Mouse (Mus musculus): ENCODE measurements around the gene Myh7b.

The Myh7b gene

DNA sequence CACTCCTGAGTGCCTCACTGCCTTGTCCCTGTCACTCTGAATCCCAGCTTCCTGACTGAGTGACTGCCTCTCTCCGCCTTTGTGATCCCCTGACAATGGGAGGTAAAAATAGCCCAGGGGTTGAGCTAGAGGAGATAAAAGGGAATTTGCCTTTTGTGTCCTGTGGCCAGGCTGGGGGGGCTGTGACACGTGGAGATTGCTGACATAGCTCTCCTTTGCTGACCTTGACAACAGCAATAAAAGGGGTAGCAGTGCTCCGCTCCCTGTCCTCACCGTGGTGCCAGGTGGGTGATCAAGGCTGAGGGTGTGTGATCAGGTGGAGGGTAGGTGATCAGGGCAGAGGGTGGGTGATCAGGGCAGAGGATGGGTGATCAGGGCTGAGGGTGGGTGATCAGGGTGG is at the start of gene Myh7b:
TSS of gene Myh7b (plus strand) at position 235 of the 400 bp plus-strand sequence.
- no peak for DNase-seq (ENCODE audit: low read depth, low spot score)

DNA sequence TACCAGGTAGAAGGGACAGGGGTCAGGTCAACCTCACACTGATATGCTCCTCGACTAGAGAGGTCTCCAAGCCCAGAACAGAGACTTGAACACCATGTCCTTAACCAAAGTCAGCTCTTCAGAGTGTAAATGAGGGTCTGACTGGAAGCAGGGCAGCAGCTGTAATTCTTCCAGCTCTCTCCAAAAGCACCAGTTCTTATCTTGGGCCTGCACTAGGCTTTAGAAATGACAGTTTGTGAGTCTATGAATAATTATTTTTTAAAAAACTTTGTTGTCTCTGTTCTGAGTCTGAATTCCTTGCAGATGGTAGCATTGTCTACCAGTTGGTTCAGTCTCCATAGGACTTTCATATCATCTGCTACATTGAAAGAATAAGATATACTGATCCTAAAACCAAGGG is 48.8 kb upstream of the Myh7b start:
- DNase-seq (ENCODE audit: low read depth, low spot score): no peak

DNA sequence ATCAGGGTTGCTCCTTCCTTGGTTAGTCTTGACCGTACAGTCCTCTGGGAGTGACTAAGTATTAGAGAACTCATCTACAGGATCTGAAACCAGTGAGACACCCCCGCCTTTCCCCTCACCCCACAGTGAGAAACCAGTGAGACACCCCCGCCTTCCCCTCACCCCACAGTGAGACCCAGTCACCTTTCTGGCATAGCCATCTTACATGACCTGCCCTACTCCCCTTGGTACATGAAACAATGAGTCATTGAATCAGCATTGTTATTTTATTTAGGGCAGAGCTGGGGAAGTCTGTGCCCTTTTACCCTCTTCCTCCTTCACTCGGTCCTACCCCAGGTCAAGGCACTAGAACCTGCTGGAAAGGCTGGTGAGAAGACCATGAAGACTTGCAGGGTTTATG is 48.1 kb upstream of the Myh7b start:
- no peak for DNase-seq (ENCODE audit: low read depth, low spot score)

DNA sequence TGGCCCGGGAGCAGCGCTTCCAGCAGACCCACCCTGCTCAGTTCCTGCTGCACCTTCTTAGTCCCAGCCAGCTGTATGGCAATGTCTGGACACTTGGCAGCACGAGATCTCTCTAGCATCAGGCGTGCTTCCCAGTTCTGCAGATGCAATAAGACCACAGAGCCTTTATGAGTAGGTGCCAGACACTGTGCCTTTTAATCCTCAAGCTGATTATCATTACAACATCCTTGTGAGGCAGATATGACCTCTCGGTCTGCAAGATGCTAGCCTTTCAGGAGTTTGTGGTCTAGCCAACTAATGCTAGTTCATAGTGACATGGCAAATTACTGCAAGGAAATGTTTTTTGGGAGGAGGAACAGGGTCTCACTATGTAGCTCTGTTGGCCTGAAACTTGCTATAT is 43.3 kb upstream of the Myh7b start:
- no peak for DNase-seq (ENCODE audit: low read depth, low spot score)

DNA sequence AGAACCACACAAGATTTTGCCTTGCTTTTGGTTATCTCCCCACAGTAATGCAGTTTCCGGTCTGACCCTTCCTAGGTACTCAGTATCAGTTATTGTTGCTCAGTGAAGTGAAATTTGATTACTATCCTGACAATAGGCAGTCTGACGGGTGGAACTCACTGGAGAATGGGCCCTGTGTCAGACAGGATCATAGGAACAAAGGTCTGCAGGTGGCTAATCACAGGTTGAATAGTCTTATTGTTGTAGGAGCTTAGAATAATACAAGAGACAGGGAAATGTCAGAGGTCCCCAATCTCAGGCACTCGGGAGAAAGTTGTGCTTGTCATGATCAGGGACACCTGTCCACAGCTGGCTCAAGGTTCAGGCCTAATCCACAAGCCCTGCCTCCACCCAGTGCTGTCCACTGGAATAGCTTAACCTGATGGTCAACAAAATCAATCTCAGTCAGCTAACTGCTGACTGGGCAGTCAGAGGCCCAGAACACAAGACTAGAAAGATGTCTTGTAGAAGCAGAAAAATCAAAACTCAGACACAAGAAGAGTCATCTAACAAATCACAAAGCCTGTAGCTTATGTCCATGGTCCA is 41.7 kb upstream of the Myh7b start:
- DNase-seq (ENCODE audit: low read depth, low spot score): no peak

DNA sequence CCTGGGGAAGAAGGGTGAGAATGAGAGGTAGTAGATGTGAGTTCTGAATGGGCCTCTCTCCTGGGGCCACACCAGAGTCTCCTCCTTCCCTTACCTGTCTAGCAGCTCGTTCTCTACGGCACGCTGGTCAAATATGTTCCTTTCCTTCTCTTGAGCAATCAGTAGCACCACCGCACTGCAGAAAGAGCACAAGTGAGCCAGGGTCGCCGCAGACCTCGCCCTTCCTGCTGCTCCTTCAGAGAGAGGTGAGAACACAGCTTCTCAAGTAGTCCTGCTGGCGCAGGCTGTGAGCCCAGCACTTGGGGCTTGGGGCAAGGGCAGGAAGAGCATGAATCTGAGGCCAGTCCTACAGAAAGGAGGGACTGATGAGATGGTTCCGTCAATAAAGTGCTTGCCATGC is 38.0 kb upstream of the Myh7b start:
- no peak for DNase-seq (ENCODE audit: low read depth, low spot score)

DNA sequence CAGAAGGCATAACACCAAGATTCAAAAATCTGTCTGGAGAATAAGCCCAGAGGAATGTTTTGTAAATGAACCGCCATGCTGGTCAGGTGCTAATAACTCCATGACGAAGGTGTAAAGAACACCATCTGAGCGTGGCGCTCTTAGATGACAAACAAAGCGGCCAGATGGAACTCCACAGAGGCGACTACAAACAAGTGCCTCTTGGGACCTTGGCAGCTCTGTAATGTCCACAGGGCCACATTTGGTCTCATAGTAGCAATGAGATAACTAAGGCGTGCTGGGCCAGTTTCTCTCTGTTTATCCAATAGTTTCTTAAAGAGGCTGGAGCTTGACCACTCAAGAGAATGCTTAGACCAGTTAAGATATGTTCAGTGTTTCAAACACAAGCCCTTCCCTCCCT is 37.0 kb upstream of the Myh7b start:
- no peak for DNase-seq (ENCODE audit: low read depth, low spot score)

DNA sequence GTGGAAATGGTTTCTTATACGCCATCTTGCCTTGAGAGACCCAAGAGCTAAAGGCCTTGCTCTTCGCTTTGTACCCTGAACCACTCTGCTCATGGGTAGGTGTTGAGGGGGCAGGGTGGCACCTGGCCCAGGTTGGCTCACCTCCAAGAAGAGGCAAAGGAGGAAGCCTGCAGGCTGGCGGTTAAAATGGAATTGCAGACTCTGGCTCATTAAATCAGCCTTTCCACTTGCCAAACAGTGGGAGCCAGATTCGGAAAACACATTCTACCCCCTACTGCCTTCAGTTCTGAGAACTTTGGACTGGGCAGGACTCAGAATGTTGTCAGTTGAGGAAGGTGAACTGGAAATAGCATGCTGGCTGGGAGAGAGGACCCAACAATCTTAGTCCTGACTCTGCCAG is 36.3 kb upstream of the Myh7b start:
- peak; percentile 59 for DNase-seq (ENCODE audit: low read depth, low spot score)

DNA sequence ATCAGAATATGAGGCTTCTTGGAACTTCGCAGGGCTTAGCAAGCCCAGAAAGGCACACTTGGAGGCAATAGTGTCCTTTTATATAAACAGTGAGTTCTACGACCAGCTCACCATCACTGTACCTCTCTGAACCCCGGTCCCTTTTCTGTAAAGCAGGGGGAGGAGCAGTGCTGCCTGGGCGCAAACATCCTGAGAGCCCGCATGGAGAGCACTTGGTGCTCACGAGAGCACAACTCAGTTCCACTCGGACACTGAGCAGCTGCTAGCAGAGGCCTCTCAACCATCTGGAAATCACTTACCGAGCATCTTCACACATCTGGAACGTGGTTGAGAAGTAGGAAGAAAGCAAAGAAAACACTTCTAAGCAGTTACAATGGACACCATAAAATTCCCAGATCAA is 34.4 kb upstream of the Myh7b start:
- DNase-seq (ENCODE audit: low read depth, low spot score): no peak

DNA sequence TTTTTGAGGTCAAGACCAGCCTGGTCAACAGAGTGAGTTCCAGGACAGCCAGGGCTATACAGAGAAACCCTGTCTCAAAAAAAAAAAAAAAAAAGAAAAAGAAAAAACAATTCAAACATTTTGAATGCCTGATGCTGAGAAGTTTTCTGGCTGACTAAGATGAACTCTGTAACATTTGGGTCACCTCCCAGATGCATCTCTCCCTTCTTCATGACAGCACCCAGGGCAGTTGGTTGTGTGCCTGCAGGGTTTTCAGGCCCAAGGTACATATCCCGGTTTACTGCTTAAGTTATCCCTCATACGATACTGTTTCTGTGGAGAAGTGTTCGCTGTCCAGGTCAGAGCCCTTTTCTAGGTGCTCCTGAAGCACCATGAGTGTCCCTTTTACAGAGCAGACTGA is 30.7 kb upstream of the Myh7b start:
- DNase-seq (ENCODE audit: low read depth, low spot score): no peak

DNA sequence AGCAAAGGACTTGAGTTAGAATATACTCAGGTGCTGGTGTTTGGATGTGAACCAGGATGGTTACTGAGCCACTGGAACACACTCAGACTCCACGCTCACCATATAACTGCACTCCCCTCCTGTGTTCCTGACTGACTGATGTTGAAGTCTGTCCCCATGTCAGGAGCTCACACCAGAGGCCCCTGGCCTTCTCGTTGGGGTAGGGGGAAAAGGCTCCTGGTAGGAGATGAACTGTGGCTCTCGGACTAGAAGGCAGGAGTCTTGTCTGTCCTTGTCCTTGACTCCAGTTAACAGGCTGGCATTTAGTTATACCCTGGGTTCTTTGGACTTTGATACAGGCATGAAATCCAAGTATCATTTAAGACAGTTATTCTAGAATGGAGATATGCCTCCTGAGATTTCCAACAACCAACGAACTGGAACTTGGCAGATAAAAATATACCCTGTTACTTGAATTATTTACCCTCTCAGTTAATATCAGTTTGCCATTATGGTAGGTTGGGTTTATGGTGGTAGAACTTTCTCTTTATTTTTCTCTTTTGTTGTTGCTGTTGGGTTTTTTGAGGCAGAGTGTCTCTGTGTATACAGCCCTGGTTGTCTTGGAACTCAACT is 28.5 kb upstream of the Myh7b start:
- no peak for DNase-seq (ENCODE audit: low read depth, low spot score)

DNA sequence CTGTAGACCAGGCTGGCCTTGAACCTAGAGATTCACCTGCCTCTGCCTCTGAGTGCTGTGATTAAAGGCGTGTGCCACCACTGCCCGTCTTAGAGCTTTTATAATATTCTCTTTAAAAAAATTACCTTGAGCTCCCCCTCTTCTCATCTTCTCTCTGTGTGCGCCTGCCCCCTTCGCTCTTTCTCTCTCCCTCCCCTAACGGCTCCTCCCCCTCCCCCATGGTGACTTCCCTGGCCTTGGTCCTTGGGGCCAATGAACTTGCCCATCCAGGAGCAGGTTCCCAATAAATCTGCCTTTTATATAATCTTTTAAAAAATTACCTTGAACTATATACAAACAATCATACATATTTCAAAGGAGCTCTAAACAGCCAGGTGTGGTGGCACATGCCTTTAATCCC is 28.0 kb upstream of the Myh7b start:
- no peak for DNase-seq (ENCODE audit: low read depth, low spot score)

DNA sequence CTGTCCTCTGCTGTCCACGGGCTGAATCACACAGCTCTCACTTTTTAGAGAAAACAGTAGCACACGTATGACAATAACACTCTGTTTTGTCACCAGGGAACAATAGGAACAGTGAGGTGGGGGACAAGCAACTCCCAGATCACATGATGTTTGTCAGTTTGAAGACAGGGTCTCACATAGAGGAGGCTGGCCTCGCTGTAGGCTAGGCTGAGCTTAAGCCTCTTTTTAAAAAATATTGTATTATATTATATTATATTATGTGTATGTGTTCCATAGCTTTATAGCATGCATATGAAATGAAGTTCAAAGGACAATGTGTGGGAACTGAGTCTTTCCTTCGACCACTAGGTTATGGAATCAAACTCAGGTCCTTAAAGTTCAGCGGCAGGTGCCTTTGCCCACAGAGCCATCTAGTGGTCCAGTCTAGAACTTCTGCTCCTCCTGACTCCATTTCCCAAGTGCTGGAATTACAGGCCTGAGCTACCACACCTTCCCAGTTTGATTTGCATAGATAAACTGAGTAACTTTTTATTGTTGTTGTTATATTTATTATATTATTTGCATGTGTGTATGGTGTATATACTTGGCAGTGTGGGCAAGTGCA is 27.0 kb upstream of the Myh7b start:
- peak; percentile 35 for DNase-seq (ENCODE audit: low read depth, low spot score)

DNA sequence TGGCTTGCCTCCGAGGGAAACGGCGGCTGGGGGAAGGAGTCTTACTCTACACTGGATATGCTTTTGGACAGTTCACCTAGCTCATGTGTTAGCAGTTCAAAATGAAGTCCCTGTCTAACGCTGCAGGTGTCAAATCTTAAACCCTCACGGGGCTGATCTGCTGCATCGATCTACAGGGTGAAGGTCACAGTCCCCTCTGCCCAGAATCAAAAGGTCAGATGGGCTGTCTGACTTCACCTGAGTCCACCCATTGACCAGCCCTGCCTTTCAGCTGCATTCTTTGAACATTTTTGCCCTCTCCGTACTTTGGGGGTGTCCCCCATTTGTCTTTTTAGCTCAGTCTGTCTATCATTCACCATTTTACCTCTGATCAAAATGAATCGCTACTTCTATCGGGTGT is 25.9 kb upstream of the Myh7b start:
- no peak for DNase-seq (ENCODE audit: low read depth, low spot score)

DNA sequence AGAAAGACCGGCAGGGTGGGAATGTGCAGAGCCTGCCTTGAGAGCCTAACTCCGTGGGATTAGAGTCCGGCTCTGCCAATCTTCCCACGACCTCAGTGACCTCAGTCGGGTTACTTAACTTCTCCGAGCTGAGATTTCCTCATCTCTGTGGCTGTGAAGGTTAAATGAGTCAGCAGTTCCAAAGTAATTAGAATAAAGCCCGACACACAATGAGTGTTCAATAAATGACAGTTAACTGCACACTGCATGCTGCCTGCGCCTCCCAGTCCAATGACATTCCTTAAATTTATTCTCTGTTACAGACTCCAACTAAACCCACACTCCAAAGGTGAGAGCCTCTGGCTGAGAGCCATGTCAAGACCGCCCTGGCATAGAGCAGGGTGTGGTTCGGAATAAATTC is 25.5 kb upstream of the Myh7b start:
- DNase-seq (ENCODE audit: low read depth, low spot score): no peak

DNA sequence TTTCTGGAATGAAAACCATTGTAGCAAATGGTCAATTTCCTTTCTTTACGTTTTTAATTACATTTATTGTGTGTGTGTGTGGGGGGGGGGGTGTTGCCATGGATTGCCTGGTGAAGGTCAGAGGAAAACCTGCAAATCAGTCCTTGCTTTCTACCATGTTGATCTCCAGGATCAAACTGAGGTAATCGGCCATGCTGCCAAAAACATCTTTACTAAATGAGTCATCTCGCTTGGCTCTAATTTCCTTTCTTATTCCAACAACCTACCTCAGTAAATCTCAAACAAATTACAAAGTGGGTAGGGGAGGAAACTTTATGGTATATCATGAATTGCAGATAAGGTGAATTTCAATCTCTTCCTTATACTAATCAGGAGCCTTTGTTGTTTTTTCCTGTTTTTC is 22.9 kb upstream of the Myh7b start:
- DNase-seq (ENCODE audit: low read depth, low spot score): no peak

DNA sequence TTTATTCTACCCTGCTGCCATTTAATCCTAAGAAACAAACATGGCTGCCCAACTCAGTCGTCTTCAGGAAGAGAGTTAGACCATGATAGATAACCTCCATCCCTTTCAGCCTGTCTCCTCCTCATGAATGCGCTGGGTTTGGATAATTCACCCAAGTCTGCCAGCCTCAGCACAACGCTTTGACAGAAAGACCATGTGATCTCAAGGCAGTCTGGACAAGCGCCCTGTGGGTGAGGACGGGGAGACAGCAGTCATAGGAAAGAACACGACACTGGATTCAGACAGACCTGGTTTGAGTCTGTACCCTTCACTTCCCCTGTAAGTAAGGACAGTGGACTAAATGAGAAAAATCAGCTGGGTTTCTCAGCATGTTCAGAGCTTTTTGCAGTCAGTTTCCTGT is 21.5 kb upstream of the Myh7b start:
- no peak for DNase-seq (ENCODE audit: low read depth, low spot score)

DNA sequence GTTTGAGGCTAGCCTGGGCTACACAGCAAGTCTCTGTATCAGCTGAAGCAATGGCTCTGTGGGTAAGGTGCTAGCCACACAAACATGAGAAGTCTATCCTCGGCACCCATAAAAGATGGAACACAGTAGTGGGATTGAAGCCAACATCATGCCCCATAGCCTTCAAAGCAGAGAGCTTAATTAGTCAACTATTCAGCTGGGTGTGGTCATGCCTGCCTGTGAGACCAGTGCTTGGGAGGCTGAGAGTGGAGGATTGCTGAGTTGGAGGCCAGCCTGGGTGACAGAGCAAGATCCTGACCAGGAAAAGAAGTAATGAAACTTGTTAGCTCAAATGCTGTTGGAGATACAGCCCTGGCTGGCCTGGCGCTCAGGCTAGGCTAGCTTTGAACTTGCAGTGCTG is 20.1 kb upstream of the Myh7b start:
- DNase-seq (ENCODE audit: low read depth, low spot score): no peak

DNA sequence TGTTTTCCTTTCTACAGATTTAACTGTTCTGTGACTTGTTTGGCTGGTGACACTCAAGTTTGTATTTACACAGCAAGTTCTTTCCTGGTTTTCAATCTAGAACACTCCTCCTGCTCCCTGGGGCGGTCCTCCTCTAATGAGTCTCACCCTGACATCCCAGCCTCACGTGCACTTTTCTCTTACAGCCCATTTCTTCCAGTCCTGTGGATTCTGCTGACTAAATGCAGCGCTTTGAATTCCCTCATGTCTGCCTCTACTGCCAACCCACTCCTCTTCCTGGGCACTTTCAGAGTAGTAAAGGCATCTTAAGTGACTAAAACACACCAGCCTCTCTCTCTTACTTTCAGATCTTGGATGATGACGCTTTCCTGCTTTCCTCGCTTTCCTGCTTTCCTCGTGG is 19.3 kb upstream of the Myh7b start:
- DNase-seq (ENCODE audit: low read depth, low spot score): no peak

DNA sequence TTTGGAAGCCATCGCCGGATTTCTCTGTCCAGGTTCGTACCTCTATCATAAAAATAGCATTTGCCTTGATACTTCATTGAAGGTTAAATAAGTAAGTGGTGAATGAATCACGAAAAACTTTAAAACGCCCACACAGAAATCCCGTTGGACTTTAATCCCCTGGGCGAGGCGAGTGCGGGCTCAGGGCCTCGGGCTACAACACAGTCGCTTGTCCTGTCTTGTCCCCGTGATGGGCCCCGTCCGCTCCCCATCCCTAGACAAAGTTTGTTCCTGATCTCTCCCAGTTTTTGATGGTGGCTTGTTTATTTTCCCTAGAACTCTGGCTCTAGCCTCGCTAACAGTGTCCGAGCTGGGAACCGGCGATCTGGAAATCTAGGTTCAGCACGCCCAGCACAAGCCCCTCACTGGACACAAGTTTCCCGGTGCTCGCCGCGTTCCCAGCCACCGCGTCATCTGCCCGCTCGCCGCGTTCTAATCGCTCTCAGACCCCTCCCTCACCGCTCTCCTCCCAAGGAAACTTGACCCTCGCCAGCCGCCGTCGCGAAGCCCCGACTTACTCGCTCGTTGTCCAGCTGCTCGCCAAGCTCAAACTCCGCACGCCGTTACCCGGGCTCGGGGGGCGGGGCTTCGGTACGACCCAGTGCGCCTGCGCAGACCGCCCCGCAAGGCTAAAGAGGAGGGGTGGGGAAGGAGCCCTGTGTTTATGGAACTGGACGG is 18.7 kb upstream of the Myh7b start, which contains the start of gene Gss:
TSS of gene Gss (minus strand) at position 674 of the 717 bp plus-strand sequence.
- DNase-seq (ENCODE audit: low read depth, low spot score): peak; percentile 98

DNA sequence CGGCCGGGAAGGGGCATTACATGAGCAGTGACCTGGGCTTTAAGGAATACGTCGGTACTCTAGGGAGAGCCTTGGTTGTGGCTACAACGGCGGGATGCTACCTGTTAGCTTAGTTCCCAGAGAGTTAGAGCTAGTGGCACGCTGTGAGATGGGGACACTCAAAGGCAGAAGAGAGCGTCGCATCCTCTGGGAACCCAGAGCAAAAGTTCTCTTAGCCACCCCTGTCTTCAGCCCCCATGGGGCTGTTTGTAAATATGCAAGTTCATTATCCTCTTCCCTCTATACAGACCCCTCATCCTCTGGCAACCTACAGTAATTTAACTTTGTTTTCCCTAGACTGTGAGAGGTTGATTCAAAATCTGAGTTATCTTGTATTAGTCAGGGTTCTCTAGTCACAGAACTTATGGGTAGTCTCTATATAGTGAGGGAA is 18.1 kb upstream of the Myh7b start:
- no peak for DNase-seq (ENCODE audit: low read depth, low spot score)

DNA sequence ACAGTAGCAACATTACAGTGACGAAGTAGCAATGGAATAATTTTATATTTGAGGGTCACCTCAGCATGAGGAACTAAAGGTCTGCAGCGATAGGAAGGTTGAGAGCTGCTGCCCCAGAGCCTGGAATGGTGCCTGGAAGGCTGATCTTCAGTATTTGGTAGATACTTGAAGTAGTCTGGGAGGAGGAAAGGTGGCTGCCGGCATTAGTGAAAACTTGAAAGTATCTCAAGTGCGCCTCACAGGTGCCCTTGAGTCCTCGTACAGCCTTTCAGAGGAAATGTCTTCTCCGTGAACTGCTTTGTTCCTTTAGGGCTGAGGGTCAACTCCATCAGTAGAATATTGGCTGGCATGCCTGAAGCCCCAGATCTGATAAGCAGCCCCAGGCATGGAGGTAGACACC is 15.5 kb upstream of the Myh7b start:
- no peak for DNase-seq (ENCODE audit: low read depth, low spot score)

DNA sequence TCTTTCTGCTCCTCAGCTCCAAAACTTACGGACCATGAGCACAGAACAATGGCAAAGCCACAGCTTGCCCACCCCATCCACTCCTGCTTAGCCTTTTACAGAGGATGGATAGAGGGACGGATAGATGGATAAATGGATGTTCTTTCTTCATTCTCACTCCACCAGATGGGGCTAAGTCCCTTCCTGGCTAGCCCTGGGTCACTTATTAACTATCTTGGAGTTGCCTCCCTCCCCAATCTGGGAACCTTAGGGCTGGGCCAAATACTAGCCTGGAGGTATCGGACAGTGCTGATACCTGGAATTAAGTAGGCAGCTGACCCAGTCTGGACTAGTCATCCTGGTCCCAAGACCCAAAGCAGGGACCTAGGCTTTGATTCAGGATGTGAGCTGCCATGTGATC is 7.3 kb upstream of the Myh7b start:
- DNase-seq (ENCODE audit: low read depth, low spot score): no peak

Data from skeletal muscle tissue, adult 2 months (tissue).